Mouse (Mus musculus) small intestine, adult 2 months (tissue): ENCODE data around the gene Plcb4. TPM values are rescaled to one million over a fixed set of nuclear protein-coding genes. Genes with fewer than 3 reads are reported as not detected.

Experiments
- H3K27ac ChIP-seq: fragments of 200-500 bp; 2 replicates; pipeline ENCODE4 v1.5.1; 2012; ENCODE audit warnings: low read depth, low read length, control low read depth, inconsistent platforms; ENCODE audit not compliant: insufficient read depth
- H3K27me3 ChIP-seq: fragments of 200-500 bp; 2 replicates; pipeline ENCODE4 v1.6.1; 2012; ENCODE audit warnings: mild to moderate bottlenecking, moderate library complexity, low read length, inconsistent platforms; ENCODE audit not compliant: control insufficient read depth, insufficient read depth
- H3K36me3 ChIP-seq: fragments of 200-500 bp; 2 replicates; pipeline ENCODE4 v1.6.1; 2012; ENCODE audit warnings: mild to moderate bottlenecking, low read length, control low read depth, inconsistent platforms; ENCODE audit not compliant: control insufficient read depth, insufficient read depth
- H3K4me1 ChIP-seq: fragments of 200-500 bp; 2 replicates; pipeline ENCODE4 v1.6.1; 2012; ENCODE audit warnings: low read length, inconsistent platforms, mixed read lengths; ENCODE audit not compliant: control insufficient read depth, insufficient read depth, insufficient read length
- H3K4me3 ChIP-seq: fragments of 200-500 bp; 2 replicates; pipeline ENCODE4 v1.5.1; 2012; ENCODE audit warnings: low read depth, mild to moderate bottlenecking, control low read depth, inconsistent platforms, low read length, moderate library complexity
- CTCF ChIP-seq: fragments of 200-500 bp; IDR thresholded peaks from 2 replicates; pipeline ENCODE4 v1.5.1; 2012; ENCODE audit warnings: low read depth, mild to moderate bottlenecking, control low read depth, inconsistent platforms, low read length, moderate library complexity, mixed read lengths; ENCODE audit not compliant: insufficient replicate concordance, insufficient read length; ENCODE audit errors: extremely low read depth
- POLR2A ChIP-seq: fragments of 200-500 bp; IDR thresholded peaks from 2 replicates; pipeline ENCODE4 v1.6.1; 2012; ENCODE audit warnings: low read depth, mild to moderate bottlenecking, control low read depth, inconsistent platforms, low read length, moderate library complexity
- WGBS: fragments of 180-500 bp; shearing (Covaris S2); methylation state at CpG from one replicate; pipeline ENCODE4 v1.1.7; 2018; 5-methylcytosine and 5-hydroxymethylcytosine counted together
- polyA plus RNA-seq: library from polyadenylated mRNA; depleted of rRNA; stranded (reverse); fragments of >200 nt; gene quantifications from 2 replicates; pipeline ENCODE4 v1.2.3, GENCODE M21; 2012

The Plcb4 gene
- polyA plus RNA-seq, 1 experiment: 1.9 TPM

GRCm38 (mm10) chr2:135761226-135761802 lies 102.5 kb downstream of the Plcb4 start:
- Histone ChIP-seq H3K27ac (no peak overlapping the region), H3K4me1 (peaks cover 4% of the 10 kb centered on the region; the same call in 1 of the 2 replicates), H3K4me3 (no peak overlapping the region), H3K27me3 (no peaks in the 10 kb centered on the region), H3K36me3 (no peaks in the 10 kb centered on the region)
- 69% methylated on average over 8 of the region's 8 CpGs for WGBS
- TF ChIP-seq POLR2A (no peak), CTCF (no peak)

- no peaks in the 10 kb centered on the region for H3K36me3 ChIP-seq
- peaks cover 4% of the 10 kb centered on the region; the same call in 1 of the 2 replicates for H3K4me1 ChIP-seq
- 60% methylated on average over 8 of the region's 8 CpGs for WGBS
- H3K27me3 ChIP-seq: no peaks in the 10 kb centered on the region
- H3K4me3 ChIP-seq: no peak overlapping the region
- TF ChIP-seq POLR2A: no peak
- no peak for TF ChIP-seq CTCF
- no peak overlapping the region for H3K27ac ChIP-seq
Measured at GRCm38 (mm10) chr2:135764706-135765105, 105.9 kb downstream of the Plcb4 start.

GRCm38 (mm10) chr2:135766471-135767063 lies 107.8 kb downstream of the Plcb4 start:
- Histone ChIP-seq H3K4me3 (no peak overlapping the region), H3K36me3 (no peaks in the 10 kb centered on the region), H3K27me3 (no peaks in the 10 kb centered on the region), H3K4me1 (no peaks in the 10 kb centered on the region), H3K27ac (no peak overlapping the region)
- WGBS: 71% methylated on average over 6 of the region's 6 CpGs
- TF ChIP-seq CTCF: no peak
- TF ChIP-seq POLR2A: no peak

GRCm38 (mm10) chr2:135767535-135767934 lies 108.7 kb downstream of the Plcb4 start:
- Histone ChIP-seq H3K4me1 (no peaks in the 10 kb centered on the region), H3K27ac (no peak overlapping the region), H3K27me3 (no peaks in the 10 kb centered on the region), H3K36me3 (no peaks in the 10 kb centered on the region), H3K4me3 (no peak overlapping the region)
- WGBS: 83% methylated on average over 5 of the region's 5 CpGs
- TF ChIP-seq POLR2A (no peak), CTCF (no peak)

GRCm38 (mm10) chr2:135769701-135770100 lies 110.9 kb downstream of the Plcb4 start:
- Histone ChIP-seq H3K4me3 (no peak overlapping the region), H3K27me3 (no peaks in the 10 kb centered on the region), H3K4me1 (no peaks in the 10 kb centered on the region), H3K27ac (no peak overlapping the region), H3K36me3 (no peaks in the 10 kb centered on the region)
- 91% methylated on average over 8 of the region's 8 CpGs for WGBS
- TF ChIP-seq CTCF: no peak
- no peak for TF ChIP-seq POLR2A

- Histone ChIP-seq H3K4me1 (no peaks in the 10 kb centered on the region), H3K4me3 (no peak overlapping the region), H3K27ac (no peak overlapping the region), H3K27me3 (no peaks in the 10 kb centered on the region), H3K36me3 (no peaks in the 10 kb centered on the region)
- WGBS: 90% methylated on average over 9 of the region's 9 CpGs
- TF ChIP-seq POLR2A (no peak), CTCF (no peak)
Measured at GRCm38 (mm10) chr2:135770226-135770625, 111.4 kb downstream of the Plcb4 start.

- H3K27me3 ChIP-seq: no peaks in the 10 kb centered on the region
- H3K4me1 ChIP-seq: no peaks in the 10 kb centered on the region
- no peak overlapping the region for H3K27ac ChIP-seq
- no peaks in the 10 kb centered on the region for H3K36me3 ChIP-seq
- 41% methylated on average over 10 of the region's 10 CpGs for WGBS
- TF ChIP-seq POLR2A: no peak
- H3K4me3 ChIP-seq: no peak overlapping the region
Measured at GRCm38 (mm10) chr2:135773194-135773972, 114.6 kb downstream of the Plcb4 start.
